Mouse (Mus musculus) olfactory bulb, adult 2 months (tissue): ENCODE results near the gene Ccdc78.
"Not testable (repeated sequence)": the region's sequence is repeated elsewhere in the genome, so short reads cannot be mapped to it uniquely, and the experiment has no call there.

Experiments
- CTCF ChIP-seq: fragments of 200-500 bp; IDR thresholded peaks from 2 replicates; pipeline ENCODE4 v1.5.1; 2012; ENCODE audit warnings: low read depth, mild to moderate bottlenecking, low read length, moderate library complexity; ENCODE audit not compliant: insufficient read depth
- POLR2A ChIP-seq: fragments of 200-500 bp; IDR thresholded peaks from 2 replicates; pipeline ENCODE4 v1.6.1; 2012; ENCODE audit warnings: mild to moderate bottlenecking, low read depth, low read length, moderate library complexity; ENCODE audit not compliant: insufficient read depth

DNA sequence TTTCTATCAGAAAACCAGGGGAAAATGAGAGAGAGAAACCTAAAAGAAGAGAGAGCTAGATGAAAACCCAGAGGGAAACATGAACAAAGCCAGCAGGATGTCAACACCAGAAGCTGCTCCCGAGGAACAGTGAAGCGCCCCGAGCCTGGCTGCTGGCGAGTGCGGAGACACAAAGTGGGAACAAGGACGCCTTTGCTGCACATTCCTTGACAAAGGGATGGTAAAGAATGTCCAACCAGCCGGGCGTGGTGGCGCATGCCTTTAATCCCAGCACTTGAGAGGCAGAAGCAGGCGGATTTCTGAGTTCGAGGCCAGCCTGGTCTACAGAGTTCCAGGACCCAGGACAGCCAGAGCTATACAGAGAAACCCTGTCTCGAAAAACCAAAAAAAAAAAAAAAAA is 44.9 kb upstream of the Ccdc78 start:
- TF ChIP-seq POLR2A, CTCF: not testable (repeated sequence)
